Mouse (Mus musculus) heart, embryonic 15.5 days (tissue): ENCODE measurements around the gene Plxna2. TPM values are rescaled to one million over a fixed set of nuclear protein-coding genes. Genes with fewer than 3 reads are reported as not detected.

Source experiments
- ATAC-seq: fragments of 200-750 bp; cut with Nextera tagmentation; replicated peaks from 2 replicates; pipeline ENCODE4 v1.8.0; 2017; ENCODE audit warnings: low read depth, moderate TSS enrichment; ENCODE audit not compliant: insufficient number of reproducible peaks, insufficient read depth, low FRiP score
- H3K27ac ChIP-seq: fragments of 300-500 bp; sonication (generic); 2 replicates; pipeline ENCODE4 v1.5.1; 2015; ENCODE audit warnings: mild to moderate bottlenecking, inconsistent platforms
- H3K27me3 ChIP-seq: fragments of 300-500 bp; sonication (generic); 2 replicates; pipeline ENCODE4 v1.6.1; 2015; ENCODE audit warnings: inconsistent platforms
- H3K36me3 ChIP-seq: fragments of 300-500 bp; sonication (generic); 2 replicates; pipeline ENCODE4 v1.6.1; 2015; ENCODE audit warnings: mild to moderate bottlenecking, inconsistent platforms
- H3K4me1 ChIP-seq: fragments of 300-500 bp; sonication (generic); replicated peaks from 2 replicates; pipeline ENCODE4 v1.6.1; 2015; ENCODE audit warnings: inconsistent platforms
- H3K4me2 ChIP-seq: fragments of 300-500 bp; sonication (generic); 2 replicates; pipeline ENCODE4 v1.6.1; 2015; ENCODE audit warnings: inconsistent platforms, mild to moderate bottlenecking, moderate library complexity
- H3K4me3 ChIP-seq: fragments of 300-500 bp; sonication (generic); 2 replicates; pipeline ENCODE4 v1.5.1; 2015; ENCODE audit warnings: mild to moderate bottlenecking, inconsistent platforms
- H3K9ac ChIP-seq: fragments of 300-500 bp; sonication (generic); 2 replicates; pipeline ENCODE4 v1.6.1; 2015; ENCODE audit warnings: mild to moderate bottlenecking, inconsistent platforms
- H3K9me3 ChIP-seq: fragments of 300-500 bp; sonication (generic); replicated peaks from 2 replicates; pipeline ENCODE4 v1.6.1; 2016; ENCODE audit warnings: inconsistent platforms
- WGBS: fragments of 180-500 bp; shearing (Covaris S2); methylation state at CpG from one replicate; pipeline ENCODE4 v1.1.7; 2015; ENCODE audit warnings: mixed read lengths; 5-methylcytosine and 5-hydroxymethylcytosine counted together
- polyA plus RNA-seq: library from polyadenylated mRNA; unstranded; fragments of >200 nt; fragmentation: Nextera tagmentation; extraction: Ambion mirVana; gene quantifications from 2 replicates; pipeline ENCODE4 v1.2.1, GENCODE M21; 2015

Gene Plxna2
- polyA plus RNA-seq, 1 experiment from 2014 or later: 4.6 TPM

DNA sequence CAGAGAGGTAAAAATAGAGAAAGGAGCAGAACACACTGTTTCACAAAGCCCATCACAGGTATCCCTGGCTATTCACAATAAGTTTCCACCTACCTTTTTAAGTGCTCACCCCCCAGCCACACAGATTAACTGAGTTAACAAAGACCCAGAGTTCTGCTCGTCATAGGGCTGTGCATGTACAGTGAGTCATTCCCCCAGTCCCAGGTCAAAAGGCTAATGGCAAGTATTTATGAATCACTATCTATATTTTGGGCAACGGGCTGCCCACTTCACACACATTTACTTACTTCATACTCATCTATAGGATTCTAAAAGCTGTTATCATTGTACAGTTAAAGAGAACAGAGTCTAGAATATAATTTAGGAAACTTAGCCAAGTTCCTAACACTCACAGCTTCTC lies 70.1 kb downstream of the Plxna2 start:
- no peak overlapping the region for H3K9ac ChIP-seq
- peaks cover 36% of the 10 kb centered on the region for H3K4me1 ChIP-seq
- WGBS: 19% methylated on average over 2 of the region's 2 CpGs
- peak overlapping the region; percentile 65 for H3K27ac ChIP-seq
- H3K9me3 ChIP-seq: no peaks in the 10 kb centered on the region
- no peaks in the 10 kb centered on the region for H3K36me3 ChIP-seq
- no peak overlapping the region for H3K4me3 ChIP-seq
- H3K4me2 ChIP-seq: no peak overlapping the region
- 0 out of 2 replicates have a peak, but pooled peaks have one; percentile 11 for ATAC-seq
- H3K27me3 ChIP-seq: no peaks in the 10 kb centered on the region

DNA sequence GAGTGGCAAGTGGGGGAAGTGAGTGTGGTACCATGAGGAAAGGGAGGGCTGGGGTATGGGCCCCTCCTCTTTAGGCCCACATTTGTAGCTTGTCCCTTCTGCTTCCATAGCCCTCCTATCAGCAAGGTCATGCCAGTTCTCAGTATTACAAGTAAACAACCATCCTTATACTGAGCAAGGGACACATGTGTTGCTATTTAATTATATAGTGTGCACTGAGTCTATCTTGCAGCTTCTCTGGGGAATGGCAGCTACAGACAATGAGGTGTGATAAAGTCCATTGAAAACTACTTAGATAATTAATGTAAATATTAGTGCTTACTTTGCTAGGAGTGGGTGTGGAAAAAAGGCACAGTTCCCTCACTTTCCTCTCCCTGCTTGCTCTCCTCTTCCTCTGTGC lies 75.0 kb downstream of the Plxna2 start:
- 0 out of 2 replicates have a peak, but pooled peaks have one; percentile 16 for ATAC-seq
- no peak overlapping the region for H3K27ac ChIP-seq
- H3K4me1 ChIP-seq: peaks cover 49% of the 10 kb centered on the region
- no peaks in the 10 kb centered on the region for H3K9me3 ChIP-seq
- H3K4me2 ChIP-seq: no peak overlapping the region
- no peak overlapping the region for H3K9ac ChIP-seq
- no peaks in the 10 kb centered on the region for H3K36me3 ChIP-seq
- H3K4me3 ChIP-seq: no peak overlapping the region
- no peaks in the 10 kb centered on the region for H3K27me3 ChIP-seq

- H3K36me3 ChIP-seq: no peaks in the 10 kb centered on the region
- H3K4me1 ChIP-seq: peaks cover 47% of the 10 kb centered on the region
- no peaks in the 10 kb centered on the region for H3K27me3 ChIP-seq
- H3K4me2 ChIP-seq: no peak overlapping the region
- H3K27ac ChIP-seq: no peak overlapping the region
- 45% methylated on average over 2 of the region's 2 CpGs for WGBS
- no peak; the same call in 1 of the 2 replicates for ATAC-seq
- H3K9ac ChIP-seq: no peak overlapping the region
- H3K4me3 ChIP-seq: no peak overlapping the region
- no peaks in the 10 kb centered on the region for H3K9me3 ChIP-seq
Measured at GRCm38 (mm10) chr1:194693488-194693887, 75.5 kb downstream of the Plxna2 start.

GRCm38 (mm10) chr1:194694805-194695204 lies 76.8 kb downstream of the Plxna2 start:
- no peak for ATAC-seq
- Histone ChIP-seq H3K4me3 (no peak overlapping the region), H3K36me3 (no peaks in the 10 kb centered on the region), H3K9me3 (no peaks in the 10 kb centered on the region), H3K4me1 (peaks cover 47% of the 10 kb centered on the region), H3K9ac (no peak overlapping the region), H3K27me3 (no peaks in the 10 kb centered on the region), H3K27ac (no peak overlapping the region), H3K4me2 (no peak overlapping the region)
- WGBS: 83% methylated on average over 2 of the region's 2 CpGs

GRCm38 (mm10) chr1:194697439-194697838 lies 79.4 kb downstream of the Plxna2 start:
- Histone ChIP-seq H3K4me2 (no peak overlapping the region), H3K36me3 (no peaks in the 10 kb centered on the region), H3K9me3 (no peaks in the 10 kb centered on the region), H3K4me3 (no peak overlapping the region), H3K4me1 (peaks cover 44% of the 10 kb centered on the region), H3K27me3 (no peaks in the 10 kb centered on the region), H3K27ac (no peak overlapping the region), H3K9ac (no peak overlapping the region)
- 55% methylated on average over 2 of the region's 2 CpGs for WGBS
- ATAC-seq: no peak

DNA sequence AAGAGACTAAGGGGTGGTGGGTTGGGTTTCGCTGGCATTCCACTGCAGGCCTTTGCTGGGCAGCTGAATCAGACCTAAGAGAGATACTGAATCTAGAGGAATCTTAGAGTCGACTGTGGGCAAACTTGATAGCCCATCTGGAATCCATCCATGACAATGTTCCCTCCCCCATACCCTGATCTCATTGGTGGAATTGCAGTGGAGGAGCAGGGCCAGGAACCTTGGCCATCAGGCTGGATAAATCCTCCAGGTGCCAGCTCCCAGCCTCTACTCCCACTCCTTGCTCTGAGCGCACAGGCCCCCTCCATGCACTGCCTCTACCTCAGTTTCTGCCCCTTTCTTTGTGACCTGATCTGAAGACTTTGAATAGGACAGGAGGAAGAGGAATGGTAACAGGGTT lies 81.3 kb downstream of the Plxna2 start:
- Histone ChIP-seq H3K4me3 (no peak overlapping the region), H3K9me3 (no peaks in the 10 kb centered on the region), H3K36me3 (no peaks in the 10 kb centered on the region), H3K9ac (no peak overlapping the region), H3K4me1 (peaks cover 32% of the 10 kb centered on the region), H3K4me2 (no peak overlapping the region), H3K27ac (no peak overlapping the region), H3K27me3 (no peaks in the 10 kb centered on the region)
- WGBS: 65% methylated on average over 3 of the region's 3 CpGs
- no peak for ATAC-seq

DNA sequence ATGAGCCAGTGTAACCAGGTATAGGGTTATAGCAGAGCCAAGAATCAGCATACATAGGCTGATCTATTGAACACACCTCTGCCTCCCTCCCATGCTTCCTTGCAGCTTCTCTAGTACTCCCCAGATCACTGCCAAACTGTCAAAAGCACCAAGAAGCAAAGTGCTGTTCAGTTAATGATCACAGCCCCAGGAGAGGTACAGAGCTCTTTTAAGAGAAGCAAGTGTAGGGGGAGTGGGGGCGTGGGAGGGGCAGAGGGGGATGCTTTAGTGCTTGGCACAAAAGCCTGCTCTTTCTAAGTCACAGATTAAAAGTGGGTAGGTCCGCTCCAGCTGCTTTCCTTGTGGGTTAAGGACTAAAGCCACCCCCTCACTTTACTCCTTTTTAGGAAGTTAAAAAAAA lies 85.2 kb downstream of the Plxna2 start:
- Histone ChIP-seq H3K4me3 (no peak overlapping the region), H3K27me3 (no peaks in the 10 kb centered on the region), H3K4me2 (no peak overlapping the region), H3K9ac (no peak overlapping the region), H3K9me3 (no peaks in the 10 kb centered on the region), H3K36me3 (no peaks in the 10 kb centered on the region), H3K4me1 (peaks cover 2% of the 10 kb centered on the region; the same call in 1 of the 2 replicates), H3K27ac (no peak overlapping the region)
- WGBS: 56% methylated on average over 2 of the region's 2 CpGs
- no peak for ATAC-seq

DNA sequence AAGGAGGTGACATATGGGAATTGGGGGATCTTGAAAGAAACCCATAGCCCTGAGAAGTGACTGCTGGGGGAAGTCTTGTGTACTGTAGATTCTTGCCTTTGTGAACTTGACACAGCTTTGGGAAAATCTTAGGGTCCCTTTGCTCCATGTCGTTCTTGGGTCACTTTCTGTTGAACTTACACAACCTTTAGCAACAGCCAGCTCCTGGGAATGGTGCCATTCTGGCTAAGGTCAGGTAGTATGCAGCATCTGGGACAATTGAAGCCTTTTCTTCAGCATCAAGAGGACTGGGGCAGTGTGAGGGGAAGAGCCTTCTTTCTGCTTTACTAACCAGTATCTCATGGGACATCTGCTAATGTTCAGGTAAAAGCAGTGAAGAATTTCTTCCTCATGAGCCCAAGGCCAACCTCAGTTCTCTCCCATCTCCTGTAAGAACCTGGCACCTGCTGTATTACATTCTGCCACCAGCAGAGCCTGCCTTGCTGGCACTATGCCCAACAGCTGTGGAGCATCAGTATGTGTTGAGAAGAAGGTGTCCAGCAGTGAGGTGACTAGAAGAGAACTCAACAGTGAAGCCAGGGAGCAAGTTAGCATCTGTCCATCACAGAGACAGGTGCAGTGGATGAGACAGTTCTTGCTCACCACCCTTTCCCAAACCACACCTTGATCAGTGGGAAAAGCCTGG lies 86.3 kb downstream of the Plxna2 start:
- 82% methylated on average over 1 of the region's 1 CpGs for WGBS
- no peak overlapping the region for H3K9ac ChIP-seq
- no peaks in the 10 kb centered on the region for H3K36me3 ChIP-seq
- no peaks in the 10 kb centered on the region for H3K9me3 ChIP-seq
- no peak overlapping the region for H3K4me3 ChIP-seq
- no peaks in the 10 kb centered on the region for H3K27me3 ChIP-seq
- no peak overlapping the region for H3K4me2 ChIP-seq
- H3K27ac ChIP-seq: no peak overlapping the region
- ATAC-seq: no peak
- peaks cover 2% of the 10 kb centered on the region; the same call in 1 of the 2 replicates for H3K4me1 ChIP-seq

GRCm38 (mm10) chr1:194706566-194706965 lies 88.5 kb downstream of the Plxna2 start:
- Histone ChIP-seq H3K27me3 (no peaks in the 10 kb centered on the region), H3K9me3 (no peaks in the 10 kb centered on the region), H3K9ac (no peak overlapping the region), H3K4me3 (no peak overlapping the region), H3K4me2 (no peak overlapping the region), H3K27ac (no peak overlapping the region), H3K4me1 (peaks cover 2% of the 10 kb centered on the region; the same call in 1 of the 2 replicates), H3K36me3 (no peaks in the 10 kb centered on the region)
- ATAC-seq: no peak
- WGBS: 58% methylated on average over 2 of the region's 2 CpGs

GRCm38 (mm10) chr1:194712373-194712772 lies 94.4 kb downstream of the Plxna2 start:
- 43% methylated on average over 2 of the region's 2 CpGs for WGBS
- H3K36me3 ChIP-seq: peaks cover 7% of the 10 kb centered on the region; the same call in 1 of the 2 replicates
- no peak overlapping the region for H3K4me2 ChIP-seq
- H3K4me3 ChIP-seq: no peak overlapping the region
- no peak overlapping the region for H3K27ac ChIP-seq
- H3K9me3 ChIP-seq: no peaks in the 10 kb centered on the region
- no peak overlapping the region for H3K9ac ChIP-seq
- H3K27me3 ChIP-seq: no peaks in the 10 kb centered on the region
- ATAC-seq: no peak
- no peaks in the 10 kb centered on the region for H3K4me1 ChIP-seq

GRCm38 (mm10) chr1:194714138-194715031 lies 96.4 kb downstream of the Plxna2 start:
- Histone ChIP-seq H3K9ac (no peak overlapping the region), H3K4me3 (no peak overlapping the region), H3K27ac (no peak overlapping the region), H3K4me2 (no peak overlapping the region), H3K9me3 (no peaks in the 10 kb centered on the region), H3K27me3 (no peaks in the 10 kb centered on the region), H3K36me3 (peaks cover 7% of the 10 kb centered on the region; the same call in 1 of the 2 replicates), H3K4me1 (no peaks in the 10 kb centered on the region)
- ATAC-seq: no peak
- WGBS: 82% methylated on average over 4 of the region's 4 CpGs
